Mouse (Mus musculus) 3134 (cell line): ENCODE measurements around the gene Bola3.

Experiments
- DNase-seq: peaks from one replicate; pipeline ENCODE4 v3.0.0-alpha.2; 2011; ENCODE audit warnings: low spot score; ENCODE audit not compliant: insufficient read length; ENCODE audit errors: extremely low read depth

Gene Bola3

DNA sequence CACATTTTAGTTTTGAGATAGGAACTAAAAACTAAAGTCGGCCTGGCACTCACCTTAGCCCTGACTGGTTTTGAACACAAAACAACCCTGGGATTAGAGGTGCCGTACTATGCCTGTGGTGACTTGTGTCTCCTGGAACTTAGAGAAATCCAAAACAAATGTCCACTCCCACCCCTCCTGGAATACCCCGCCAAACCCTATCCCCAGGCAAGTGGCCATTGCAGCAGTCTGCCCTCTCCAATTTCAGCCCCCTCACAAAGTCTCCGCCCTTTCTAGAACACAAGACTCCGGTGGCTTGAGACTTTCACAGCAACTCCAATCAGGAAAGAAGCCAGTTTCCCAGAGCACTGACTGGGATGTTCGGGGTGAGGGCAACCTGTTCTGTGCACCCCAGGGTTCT is at the start of gene Bola3:
Gene Bola3 (plus strand): TSS at position 275 of the 400 bp plus-strand sequence.
- no peak for DNase-seq

DNA sequence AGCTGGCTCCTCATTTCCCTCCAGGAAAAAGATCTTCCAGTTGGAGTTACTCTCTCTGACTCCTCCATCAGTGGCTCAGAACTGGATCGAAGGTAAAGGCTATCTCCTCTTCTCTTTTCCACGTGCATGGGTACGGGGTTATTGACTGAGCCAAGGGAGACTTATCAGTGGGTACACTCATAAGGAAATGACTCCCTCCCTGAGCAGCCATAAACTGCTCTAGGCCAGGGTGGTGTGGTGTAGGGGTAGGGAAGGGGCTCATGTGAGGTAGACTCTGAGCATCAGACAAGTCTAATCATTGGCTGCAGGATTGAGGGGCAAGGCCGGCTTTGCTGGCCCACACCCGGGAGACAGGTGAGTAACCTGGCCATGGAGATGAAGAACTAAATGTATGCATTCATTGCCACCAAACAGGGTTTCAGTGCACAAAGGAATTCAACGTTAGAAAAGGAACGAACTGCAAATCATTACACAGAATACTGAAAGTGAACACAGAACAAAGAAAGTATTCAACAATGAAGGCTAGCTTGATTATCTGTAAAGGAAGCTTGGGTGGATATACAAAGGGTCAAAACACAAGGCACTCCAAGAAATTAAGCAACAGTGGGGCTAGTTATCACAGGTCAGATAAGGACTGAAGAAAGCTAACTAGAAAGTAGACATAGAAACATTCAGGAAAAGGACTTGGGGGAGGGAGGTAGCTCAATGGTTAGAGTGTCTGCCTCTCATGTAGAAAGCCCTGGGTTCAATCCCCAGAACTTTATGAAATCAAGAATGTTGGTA is 48.3 kb upstream of the Bola3 start:
- no peak for DNase-seq

DNA sequence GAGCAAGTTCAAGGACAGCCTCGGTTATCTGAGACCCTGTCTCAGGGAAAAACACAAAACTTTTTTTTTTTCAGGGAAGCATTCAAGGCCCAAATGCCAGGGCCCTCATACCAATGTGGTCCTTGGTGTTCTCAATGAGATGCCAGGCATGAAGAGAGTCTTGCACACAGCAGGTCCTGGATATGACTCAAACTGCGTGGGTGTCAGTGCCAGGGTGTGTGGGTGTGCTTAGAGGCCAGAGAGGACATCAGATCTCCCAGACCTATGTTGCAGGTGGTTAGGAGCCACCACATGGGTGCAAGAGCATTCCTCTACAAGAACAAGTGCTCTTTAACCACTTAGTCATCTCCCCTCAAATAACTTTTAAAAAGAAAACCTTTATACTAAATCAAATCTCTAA is 47.7 kb upstream of the Bola3 start:
- no peak for DNase-seq

DNA sequence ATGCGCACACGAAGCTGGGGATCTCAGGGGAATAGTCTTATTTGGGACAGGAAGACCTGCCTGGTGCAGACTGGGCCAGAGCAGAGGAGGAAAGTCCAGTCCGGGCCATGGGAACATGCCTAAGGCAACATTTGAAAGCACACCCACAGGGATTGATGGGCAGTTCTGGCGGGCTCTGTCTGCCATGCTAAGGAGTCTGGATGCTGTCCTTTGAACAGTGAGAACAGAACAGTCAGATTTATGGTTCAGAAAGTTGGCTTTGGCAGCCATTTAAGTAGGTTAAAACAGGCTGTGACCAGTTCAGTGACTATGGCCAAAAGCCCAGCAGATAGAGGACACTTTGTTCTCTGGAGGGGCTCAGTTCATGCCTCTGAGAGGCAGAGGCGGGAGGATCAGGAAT is 46.7 kb upstream of the Bola3 start:
- DNase-seq = no peak

DNA sequence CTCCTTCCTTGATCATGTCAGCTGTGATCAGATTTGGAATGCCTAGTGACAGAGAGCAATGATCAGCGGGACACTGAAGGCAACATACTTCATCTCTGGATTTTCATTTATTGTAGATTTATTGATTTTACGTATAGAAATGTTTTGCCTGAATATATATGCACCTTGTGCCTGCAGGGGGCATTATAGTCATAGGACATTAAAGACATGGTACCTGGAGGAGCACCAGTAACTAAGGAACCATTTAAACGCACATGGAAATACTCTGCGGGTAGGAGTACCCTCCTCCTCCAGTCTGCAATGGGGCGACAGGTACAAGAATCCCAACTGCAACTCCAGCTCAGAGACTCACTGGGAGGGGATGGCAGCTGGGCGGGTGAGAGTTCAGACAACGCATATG is 39.9 kb upstream of the Bola3 start:
- DNase-seq = no peak

DNA sequence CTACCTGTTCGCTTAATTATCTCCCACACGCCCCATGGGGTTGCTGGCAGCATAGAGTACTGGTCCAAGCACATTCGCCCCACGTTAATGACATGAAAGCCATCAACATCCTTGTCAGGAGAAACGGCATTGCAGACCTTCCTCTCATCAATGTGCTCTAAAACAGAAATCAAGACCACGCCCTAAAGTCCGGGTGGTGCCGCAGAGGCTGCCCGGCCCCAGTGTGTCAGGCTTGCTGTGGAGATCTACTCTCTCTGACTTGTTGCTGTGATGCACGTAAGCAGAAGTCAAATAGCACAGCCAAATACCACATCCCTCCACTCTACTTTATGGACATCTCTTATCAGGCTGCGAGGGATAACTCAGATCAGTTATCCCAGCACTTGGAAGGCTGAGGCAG is 37.7 kb upstream of the Bola3 start:
- DNase-seq = no peak

DNA sequence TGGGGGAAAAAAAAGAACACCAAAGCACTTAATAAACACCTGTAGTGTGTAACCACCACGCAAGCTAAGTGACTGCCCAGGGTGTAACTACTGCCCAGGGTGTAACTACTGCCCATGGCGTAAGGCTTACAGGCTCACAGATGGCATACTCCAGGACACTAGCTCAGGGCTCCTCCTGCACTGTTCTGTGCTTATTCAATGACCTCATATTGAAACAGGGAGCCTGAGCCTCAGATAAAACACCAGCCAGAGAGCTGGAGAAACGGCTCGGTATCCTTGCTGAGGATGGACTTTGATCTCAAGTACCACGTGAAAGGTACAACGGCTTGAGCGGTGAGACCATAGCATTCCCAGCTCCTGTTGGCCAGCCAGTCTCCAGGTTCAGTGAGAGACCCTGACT is 36.9 kb upstream of the Bola3 start:
- DNase-seq = no peak

DNA sequence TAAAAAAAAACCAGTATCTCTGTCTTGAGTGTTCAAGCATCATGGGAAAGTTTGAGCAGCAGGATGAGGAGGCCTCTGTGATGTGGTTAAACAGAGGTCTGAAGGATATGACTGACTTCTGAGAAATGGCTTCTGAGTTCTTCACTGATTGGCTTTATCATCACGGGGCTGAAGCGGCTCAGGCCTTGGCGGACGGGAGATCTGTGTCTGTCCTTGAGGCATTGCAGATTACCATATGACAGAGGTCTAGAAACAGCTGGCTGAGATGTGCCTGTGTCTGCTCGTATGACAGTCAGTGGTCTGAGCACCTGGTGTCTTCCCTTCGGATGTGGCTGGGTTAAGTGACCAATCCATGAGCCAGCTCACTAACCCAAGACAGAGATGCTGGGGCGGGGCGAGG is 36.4 kb upstream of the Bola3 start:
- no peak for DNase-seq

DNA sequence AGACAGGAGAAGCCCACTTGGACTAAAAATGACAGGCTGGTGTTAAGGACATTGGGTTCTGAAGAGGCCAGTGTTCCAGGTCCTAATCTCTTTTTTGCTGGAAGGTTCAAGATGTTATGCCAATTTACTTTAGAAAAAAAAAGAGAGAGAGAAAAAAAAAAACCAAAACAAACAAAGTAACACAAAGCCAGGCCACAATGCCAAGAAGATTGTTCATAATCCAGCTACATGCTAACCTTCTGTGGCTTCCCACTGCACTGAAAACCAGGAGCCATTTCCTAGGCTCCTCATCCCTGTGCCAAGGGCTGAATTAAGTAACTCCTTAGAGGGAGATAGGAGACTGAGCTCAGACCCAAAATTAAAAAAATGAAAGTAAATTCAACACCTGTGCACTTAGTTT is 33.7 kb upstream of the Bola3 start:
- DNase-seq = no peak

DNA sequence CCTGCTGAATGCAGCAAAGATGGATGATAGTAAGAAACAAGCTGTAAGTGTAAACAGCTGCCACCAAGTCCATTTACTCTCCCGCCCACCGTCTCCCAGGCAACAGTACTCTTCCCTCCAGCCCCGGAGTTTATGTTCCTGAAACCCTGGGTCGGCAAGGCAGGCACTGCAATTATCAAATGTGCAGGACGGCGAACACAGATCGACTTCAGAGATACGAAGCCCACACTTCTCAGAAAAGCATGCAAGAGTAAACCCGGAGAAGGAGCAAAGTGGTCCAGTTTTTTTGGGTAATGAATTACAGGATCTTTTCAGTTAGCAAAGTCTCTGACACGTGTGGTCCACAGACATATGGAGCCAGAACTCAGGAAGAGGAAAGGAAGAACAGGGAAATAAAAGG is 32.9 kb upstream of the Bola3 start:
- DNase-seq = peak; percentile 25

DNA sequence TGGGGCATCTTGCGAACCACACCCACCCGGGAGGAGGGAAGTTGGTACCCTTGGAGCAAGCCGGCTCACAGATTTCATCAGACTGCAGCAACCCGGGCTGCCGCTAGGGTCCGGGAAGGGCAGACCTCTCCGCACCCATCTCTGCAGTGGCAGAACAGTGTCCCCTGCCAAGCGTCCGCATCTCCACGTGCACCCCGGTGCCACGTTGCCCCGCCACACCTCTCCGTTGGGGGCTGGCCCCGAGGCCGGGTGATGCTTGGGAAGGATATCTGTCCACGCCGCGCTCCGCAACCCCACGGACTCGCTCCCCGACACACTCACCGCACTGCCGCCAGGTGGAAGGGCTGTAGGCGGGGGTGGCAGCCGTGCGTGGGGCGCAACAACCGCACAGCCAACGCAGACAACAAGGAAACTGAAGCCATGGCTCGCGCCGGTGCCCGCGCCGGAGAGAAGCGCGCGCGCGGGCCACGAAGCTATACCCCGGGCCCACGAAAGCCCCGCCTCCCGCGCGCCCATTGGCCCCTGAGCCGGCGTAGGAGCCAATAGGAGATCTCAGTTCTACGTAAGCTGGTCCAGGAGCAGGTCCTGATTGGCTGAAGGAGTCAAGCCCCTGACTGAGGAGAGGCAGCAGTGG is 31.7 kb upstream of the Bola3 start:
- DNase-seq = peak; percentile 91

DNA sequence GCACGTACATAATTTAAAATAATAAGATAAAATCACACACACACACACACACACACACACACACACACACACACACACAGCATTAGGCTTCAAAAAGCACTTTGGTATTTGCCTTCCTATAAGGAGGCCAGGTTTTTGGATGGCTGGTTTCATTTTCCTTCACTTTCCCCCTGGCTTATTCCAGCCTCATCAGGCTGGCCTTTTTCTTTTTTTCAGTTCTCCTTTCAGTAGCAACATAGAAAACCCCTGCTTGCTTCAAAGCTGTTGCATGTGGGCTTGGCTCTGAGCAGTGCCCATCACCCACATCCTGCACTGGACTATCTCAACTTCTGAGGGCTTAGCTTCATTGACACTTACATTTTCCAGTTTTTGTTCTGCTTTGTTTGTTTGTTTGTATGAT is 27.0 kb upstream of the Bola3 start:
- no peak for DNase-seq

DNA sequence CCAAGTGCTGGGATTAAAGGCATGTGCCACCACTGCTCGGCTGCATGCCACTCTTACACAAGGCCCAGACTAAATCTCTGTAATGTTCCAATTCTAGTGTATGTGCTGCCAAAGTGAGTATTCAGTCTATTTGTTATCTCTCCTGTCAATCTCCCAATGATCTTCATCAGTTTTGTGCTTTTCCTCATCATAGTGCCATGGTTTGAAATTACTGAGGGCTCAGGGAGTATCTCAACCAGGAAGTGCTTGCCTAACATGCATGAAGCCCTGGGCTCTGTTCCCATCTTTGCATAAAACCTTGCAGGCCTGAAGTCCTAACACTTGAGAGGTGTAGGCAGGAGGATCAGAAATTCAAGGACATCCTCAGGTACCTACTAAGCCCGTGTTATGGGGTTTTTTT is 26.2 kb upstream of the Bola3 start:
- no peak for DNase-seq

DNA sequence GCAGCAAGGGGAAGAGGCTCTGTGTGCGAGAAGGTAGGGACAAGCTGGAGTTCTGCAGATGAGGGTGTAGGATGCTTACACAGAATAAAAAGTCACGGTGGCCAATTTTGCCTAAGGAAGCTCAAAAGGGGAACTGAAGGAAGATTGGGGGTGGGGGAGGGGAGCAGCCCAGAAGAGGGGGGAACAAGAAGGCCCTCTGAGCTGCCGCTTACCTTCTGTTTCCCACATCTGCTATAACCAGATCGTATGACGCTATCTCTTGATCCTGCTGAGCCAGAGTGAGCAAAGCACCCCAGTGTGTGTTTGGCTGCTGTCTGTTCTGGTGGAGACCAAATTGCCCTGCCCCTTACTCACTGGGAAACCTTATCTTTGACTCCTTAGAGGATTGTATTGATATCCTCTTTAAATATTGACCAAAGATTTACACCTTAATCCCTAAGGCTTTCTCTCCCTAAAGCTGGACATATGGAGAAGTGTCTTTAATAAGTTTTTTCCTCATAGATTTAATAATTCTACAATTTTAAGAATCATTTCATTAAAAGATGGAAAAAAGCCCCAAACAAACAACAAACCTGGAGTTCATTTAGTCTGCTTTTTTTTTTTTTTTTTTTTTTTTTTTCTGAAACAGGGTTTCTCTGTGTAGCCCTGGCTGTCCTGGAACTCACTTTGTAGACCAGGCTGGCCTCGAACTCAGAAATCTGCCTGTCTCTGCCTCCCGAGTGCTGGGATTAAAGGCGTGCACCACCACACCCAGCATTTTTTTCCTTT is 25.1 kb upstream of the Bola3 start:
- no peak for DNase-seq

DNA sequence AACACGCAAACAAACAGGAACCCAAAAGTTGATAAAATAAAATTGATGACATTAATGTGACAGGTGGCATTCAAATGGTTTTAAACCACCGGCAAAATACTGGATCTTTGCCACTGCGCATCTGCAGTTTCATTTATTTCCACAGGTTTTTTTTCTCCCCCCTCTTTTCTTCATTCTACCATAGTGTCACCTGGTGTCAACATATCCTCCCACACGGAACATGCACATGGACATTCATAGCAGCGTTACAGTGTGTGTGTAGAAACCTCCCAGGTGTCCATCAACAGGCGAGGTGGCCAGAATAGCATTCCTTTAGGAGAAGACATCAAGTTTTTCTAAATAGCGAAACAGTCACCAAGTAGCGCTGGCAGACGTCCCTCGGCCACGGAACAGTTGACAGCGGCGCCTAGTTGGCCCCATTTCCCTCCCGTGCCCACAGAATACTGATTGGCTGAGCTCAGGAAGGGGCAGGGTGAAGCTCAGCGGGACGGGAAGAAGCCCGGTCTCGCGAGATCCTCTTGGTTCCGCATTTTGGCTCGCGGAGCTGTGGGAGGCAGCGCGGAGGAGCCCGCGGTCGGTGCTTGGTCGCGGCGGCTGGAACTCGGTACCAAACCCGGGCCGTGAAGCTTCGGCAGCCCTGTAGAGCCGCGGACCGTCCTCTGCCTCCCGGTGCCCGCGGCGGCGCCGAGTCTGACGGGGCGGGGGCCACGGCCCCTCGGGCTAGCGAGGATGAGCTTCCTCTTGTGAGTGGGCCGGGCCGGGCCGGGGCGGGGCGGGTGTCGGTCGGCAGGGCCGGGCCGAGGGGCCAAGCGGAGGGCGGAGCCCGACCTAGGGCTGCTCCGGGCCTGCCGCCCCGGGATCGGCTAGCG is 23.2 kb upstream of the Bola3 start, which contains the start of the genes Mthfd2 and Mob1a:
Gene Mthfd2 (minus strand): TSS at position 384 of the 869 bp plus-strand sequence.
Gene Mob1a (plus strand): TSS at position 492 of the 869 bp plus-strand sequence.
- DNase-seq = peak; percentile 94

DNA sequence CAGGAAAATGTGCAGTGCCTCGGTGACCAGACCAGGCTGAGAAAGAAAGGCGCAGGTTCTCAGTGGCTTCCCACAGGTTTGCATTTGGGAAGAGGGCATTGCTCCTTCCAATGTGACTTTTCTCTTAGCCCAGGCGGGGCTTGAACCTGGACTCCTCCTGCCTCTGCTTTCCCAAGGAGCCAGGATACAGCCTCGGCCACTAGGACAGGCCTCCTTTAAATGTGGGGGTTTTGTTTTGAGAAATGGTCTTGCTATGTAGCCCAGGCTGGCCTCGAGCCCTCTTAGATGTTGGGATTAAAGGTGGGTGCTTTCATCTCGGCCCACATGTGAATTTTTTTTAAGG is 22.6 kb upstream of the Bola3 start:
- no peak for DNase-seq

DNA sequence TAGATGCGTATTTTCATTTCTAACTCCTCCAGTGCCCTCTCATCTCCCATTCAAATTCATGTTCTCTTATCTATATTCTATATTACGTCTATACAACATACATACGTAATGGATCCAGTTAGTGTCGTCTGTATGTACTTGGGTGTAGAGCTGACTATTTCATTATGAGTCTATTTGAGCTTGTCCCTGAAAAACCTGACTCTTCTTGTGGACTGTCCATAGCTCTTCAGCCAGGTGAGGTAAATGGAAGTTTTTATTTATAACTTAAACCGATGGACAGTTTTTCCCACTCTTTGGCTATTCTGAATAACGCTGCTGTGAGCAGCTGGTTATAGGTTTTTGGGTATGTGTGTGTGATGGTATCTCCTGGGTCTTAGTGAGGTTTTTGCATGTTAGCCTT is 22.2 kb upstream of the Bola3 start:
- no peak for DNase-seq

DNA sequence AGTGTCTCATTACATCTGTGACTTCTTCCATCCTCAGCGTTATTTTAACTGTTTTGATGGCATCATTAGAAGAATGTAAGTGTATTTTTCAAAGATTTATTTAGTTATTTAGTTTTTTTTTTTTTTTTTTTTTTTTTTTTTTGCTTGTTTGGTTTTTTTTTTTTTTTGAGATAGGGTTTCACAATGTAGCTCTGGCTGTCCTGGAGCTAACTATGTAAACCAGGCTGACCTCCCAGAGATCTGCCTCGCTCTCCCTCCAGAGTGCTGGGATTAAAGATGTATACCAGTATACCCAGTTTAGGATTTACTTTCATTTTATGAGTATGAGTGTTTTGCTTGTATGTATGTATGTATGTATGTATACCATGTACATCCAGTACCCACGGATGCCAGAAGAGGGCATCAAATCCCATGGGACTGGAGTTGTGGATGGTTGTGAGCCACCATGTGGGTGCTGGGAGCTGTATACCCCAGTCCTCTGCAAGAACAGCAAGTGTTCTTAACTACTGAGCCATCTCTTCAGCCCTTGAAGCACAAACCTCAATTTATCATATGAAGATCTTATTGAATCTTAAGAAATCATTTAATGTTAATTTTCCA is 21.3 kb upstream of the Bola3 start:
- no peak for DNase-seq

DNA sequence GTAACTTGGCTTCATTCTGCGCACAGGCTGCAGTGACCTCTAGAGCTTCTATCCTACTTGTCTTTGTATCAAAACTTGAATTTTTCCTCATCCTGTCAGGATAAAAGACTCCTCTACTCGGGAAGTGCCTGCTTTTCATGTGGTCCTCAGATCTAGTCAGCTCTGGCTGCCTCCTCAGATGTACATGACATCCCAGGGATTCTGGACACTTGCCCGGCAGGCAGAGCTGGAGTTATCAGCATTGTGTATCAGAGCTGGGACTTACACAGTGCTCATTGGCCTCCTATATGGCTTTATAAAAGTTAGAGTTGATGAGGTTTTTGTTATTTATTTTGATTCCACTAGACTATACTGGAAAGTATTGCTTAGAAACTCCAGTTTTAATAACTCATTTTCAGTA is 7.6 kb upstream of the Bola3 start:
- DNase-seq = no peak

DNA sequence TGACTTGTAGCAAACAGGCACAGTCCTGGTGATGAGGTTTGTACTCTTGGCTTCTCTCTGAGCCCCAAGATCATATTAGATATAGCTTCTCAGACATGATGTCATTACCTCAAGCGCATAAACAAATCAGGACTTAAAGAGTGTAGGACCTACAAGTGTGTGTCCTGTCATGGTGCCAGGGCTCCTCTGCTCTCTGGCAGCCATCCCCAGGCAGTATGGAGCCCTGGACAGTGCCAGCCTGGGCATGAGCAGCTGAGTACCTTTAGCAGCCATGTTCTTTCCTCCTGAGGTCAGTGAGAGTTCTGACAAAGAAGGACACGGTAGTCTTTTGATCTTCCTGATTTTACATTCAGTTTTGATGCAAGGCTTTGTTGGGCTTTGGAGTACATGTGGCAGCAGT is 6.0 kb upstream of the Bola3 start:
- no peak for DNase-seq
